Mouse (Mus musculus) stomach, embryonic 14.5 days (tissue): ENCODE measurements around the gene Gm42715. TPM values are rescaled to one million over a fixed set of nuclear protein-coding genes. Genes with fewer than 3 reads are reported as not detected.
A peak's percentile ranks its signal among the peaks of the same experiment; 100 is the strongest.

Source experiments
- ATAC-seq: fragments of 200-750 bp; cut with Nextera tagmentation; 2 replicates; pipeline ENCODE4 v1.8.0; 2017; ENCODE audit warnings: low read depth, moderate TSS enrichment; ENCODE audit not compliant: insufficient number of reproducible peaks, insufficient read depth, low FRiP score
- H3K27ac ChIP-seq: fragments of 300-500 bp; sonication (generic); 2 replicates; pipeline ENCODE4 v1.5.1; 2014; ENCODE audit warnings: mild to moderate bottlenecking, low read length, moderate library complexity, mixed read lengths
- H3K27me3 ChIP-seq: fragments of 300-500 bp; sonication (generic); 2 replicates; pipeline ENCODE4 v1.6.1; 2014; ENCODE audit warnings: low read length, control low read depth, mixed read lengths; ENCODE audit not compliant: control insufficient read depth, insufficient read depth
- H3K36me3 ChIP-seq: fragments of 300-500 bp; sonication (generic); 2 replicates; pipeline ENCODE4 v1.6.1; 2014; ENCODE audit warnings: mild to moderate bottlenecking, control low read depth, low read length, moderate library complexity, mixed read lengths; ENCODE audit not compliant: control insufficient read depth, insufficient read depth
- H3K4me1 ChIP-seq: fragments of 300-500 bp; sonication (generic); 2 replicates; pipeline ENCODE4 v1.6.1; 2014; ENCODE audit warnings: low read length, control low read depth, mixed read lengths; ENCODE audit not compliant: control insufficient read depth, insufficient read depth
- H3K4me2 ChIP-seq: fragments of 300-500 bp; sonication (generic); replicated peaks from 2 replicates; pipeline ENCODE4 v1.6.1; 2014; ENCODE audit warnings: low read depth, low read length, control low read depth
- H3K4me3 ChIP-seq: fragments of 300-500 bp; sonication (generic); 2 replicates; pipeline ENCODE4 v1.5.1; 2014; ENCODE audit warnings: low read depth, low read length, control low read depth
- H3K9ac ChIP-seq: fragments of 300-500 bp; sonication (generic); replicated peaks from 2 replicates; pipeline ENCODE4 v1.6.1; 2014; ENCODE audit warnings: low read depth, mild to moderate bottlenecking, control low read depth, low read length, moderate library complexity, mixed read lengths
- H3K9me3 ChIP-seq: fragments of 300-500 bp; sonication (generic); 2 replicates; pipeline ENCODE4 v1.6.1; 2016; ENCODE audit warnings: low read depth, low read length, control low read depth; ENCODE audit not compliant: control insufficient read depth
- WGBS: fragments of 180-500 bp; shearing (Covaris S2); extraction: QIAGEN DNeasy Blood & Tissue Kit; methylation state at CpG from one replicate; pipeline ENCODE4 v1.1.7; 2014; 5-methylcytosine and 5-hydroxymethylcytosine counted together
- polyA plus RNA-seq: library from polyadenylated mRNA; unstranded; fragments of >200 nt; fragmentation: Nextera tagmentation; extraction: Ambion mirVana; gene quantifications from 2 replicates; pipeline ENCODE4 v1.2.1, GENCODE M21; 2014

The Gm42715 gene
- polyA plus RNA-seq, result 20.8 and 22.1 TPM in 2 replicates

DNA sequence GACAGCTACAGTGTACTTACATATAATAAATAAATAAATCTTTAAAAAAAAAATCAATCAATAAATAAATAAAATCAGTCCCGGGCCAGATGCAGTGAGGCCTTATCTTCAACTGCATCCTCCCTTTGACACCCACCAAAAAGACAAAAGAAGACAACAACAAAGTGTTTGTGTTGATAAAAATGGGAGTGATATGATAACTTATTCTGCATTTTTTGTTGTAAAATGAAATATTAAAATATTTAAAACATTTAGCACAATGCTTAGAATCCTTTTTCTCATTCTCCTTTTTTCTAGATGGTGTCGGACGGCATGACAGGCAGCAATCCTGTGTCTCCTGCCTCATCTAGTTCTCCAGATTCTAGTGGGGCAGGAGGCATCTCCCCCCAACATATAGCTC lies at the start of gene Gm42715:
Gm42715 (plus strand) TSS at position 301 of the 400 bp plus-strand sequence.
- H3K36me3 ChIP-seq, result peaks cover 75% of the 10 kb centered on the region
- no peak for ATAC-seq

DNA sequence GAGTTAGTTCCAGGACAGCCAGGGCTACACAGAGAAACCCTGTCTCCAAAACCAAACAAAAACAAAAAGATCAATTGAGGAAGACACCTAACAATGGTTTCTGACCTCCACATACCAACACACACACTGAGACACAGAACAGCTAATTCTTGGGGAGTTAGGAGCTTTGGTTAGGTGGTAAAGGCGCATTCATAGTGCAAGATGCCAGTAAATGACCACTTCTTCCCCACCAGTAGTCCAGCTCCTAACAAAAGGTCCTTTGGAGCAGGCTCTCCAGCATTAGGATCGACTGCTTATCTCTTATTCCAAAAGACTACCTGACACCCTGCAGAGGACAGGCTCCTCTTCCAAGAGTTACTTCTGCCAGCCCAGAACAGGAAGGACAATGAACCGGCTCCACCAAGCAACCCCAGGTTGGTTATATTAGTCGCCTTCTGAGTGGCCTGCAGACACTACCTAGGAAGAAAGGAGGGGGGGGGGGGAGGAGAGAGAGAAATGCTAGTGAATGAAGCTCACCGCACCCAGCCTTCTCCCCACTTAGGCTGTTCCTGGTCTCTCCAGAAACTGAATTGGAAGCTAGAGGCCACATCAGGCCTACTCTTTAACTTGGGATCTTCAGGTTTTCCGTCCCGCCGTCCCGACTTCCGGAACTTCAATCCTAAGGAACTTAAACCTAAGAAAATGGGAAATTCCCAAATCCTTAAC lies 49.2 kb upstream of the Gm42715 start:
- peak overlapping the region; percentile 91 for H3K27ac ChIP-seq
- peaks cover 23% of the 10 kb centered on the region for H3K36me3 ChIP-seq
- WGBS, result 9% methylated on average over 10 of the region's 10 CpGs
- peaks cover 7% of the 10 kb centered on the region for H3K4me1 ChIP-seq
- H3K9ac ChIP-seq, result peak overlapping the region; percentile 77
- H3K4me3 ChIP-seq, result peak overlapping the region; percentile 68
- peak overlapping the region; percentile 75 for H3K4me2 ChIP-seq
- H3K27me3 ChIP-seq, result no peaks in the 10 kb centered on the region
- H3K9me3 ChIP-seq, result no peaks in the 10 kb centered on the region
- ATAC-seq, result no peak

More for the DNA sequence above, at the start of gene Gm42715:
- Histone ChIP-seq H3K4me2 (no peak within 1 kb of the TSS), H3K4me3 (no peak within 1 kb of the TSS), H3K9me3 (no peaks in the 10 kb centered on the region), H3K27me3 (no peaks in the 10 kb centered on the region), H3K27ac (no peak within 1 kb of the TSS), H3K9ac (no peak within 1 kb of the TSS), H3K4me1 (no peaks in the 10 kb centered on the region)
- 88% methylated on average over 3 of the region's 3 CpGs for WGBS

GRCm38 (mm10) chr7:127470743-127471645 lies 48.4 kb upstream of the Gm42715 start:
- H3K4me1 ChIP-seq, result peaks cover 7% of the 10 kb centered on the region
- WGBS, result under 1% methylated on average over 46 of the region's 46 CpGs
- ATAC-seq, result peak; percentile 90

DNA sequence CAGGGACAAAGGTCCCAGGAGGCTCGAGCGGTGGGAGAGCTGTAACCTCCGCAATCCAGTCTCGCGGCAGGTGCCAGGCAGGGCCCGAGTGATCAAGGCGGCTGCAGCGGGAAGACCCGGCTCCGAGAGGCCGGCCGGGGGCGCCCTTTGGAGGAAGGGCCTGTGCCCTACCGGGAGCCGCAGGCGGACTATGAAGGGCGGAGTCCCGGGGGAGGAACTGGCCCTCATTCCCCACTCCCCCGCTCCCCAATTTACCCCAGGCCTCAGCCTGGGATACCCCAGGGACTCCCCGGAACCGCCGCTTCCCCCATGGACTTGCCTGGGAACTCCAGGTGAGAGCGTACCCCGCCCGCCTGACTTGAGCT lies 47.8 kb upstream of the Gm42715 start:
- H3K4me3 ChIP-seq, result peak overlapping the region; percentile 68
- no peaks in the 10 kb centered on the region for H3K27me3 ChIP-seq
- peak overlapping the region; percentile 75 for H3K4me2 ChIP-seq
- no peak for ATAC-seq
- peaks cover 33% of the 10 kb centered on the region for H3K36me3 ChIP-seq
- under 1% methylated on average over 25 of the region's 25 CpGs for WGBS
- H3K4me1 ChIP-seq, result peaks cover 7% of the 10 kb centered on the region
- no peaks in the 10 kb centered on the region for H3K9me3 ChIP-seq
- H3K27ac ChIP-seq, result peak overlapping the region; percentile 91
- H3K9ac ChIP-seq, result peak overlapping the region; percentile 77

More at GRCm38 (mm10) chr7:127470743-127471645, 48.4 kb upstream of the Gm42715 start:
- H3K36me3 ChIP-seq, result peaks cover 31% of the 10 kb centered on the region
- peak overlapping the region; percentile 68 for H3K4me3 ChIP-seq
- H3K27ac ChIP-seq, result peak overlapping the region; percentile 91
- no peaks in the 10 kb centered on the region for H3K9me3 ChIP-seq
- no peaks in the 10 kb centered on the region for H3K27me3 ChIP-seq
- peak overlapping the region; percentile 77 for H3K9ac ChIP-seq
- peak overlapping the region; percentile 75 for H3K4me2 ChIP-seq

DNA sequence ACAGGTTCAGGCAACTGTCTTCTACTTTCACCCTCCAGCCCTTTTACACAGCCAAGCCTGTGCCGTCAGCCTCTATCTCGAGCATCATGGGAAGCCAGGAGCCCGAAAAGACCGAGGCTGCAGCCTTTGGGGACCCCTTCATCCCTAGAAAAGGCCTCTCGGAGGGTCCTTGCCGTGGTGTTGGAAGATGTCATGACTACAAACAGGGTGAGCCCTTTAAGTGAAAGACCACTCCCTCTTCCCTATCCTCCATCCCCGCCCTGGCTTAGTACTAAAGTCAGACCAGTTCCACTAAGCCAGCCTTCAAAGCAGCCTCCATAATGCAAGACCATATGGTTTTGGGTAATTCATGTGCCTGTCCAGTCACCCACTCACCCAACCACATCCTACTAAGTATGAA lies 47.3 kb upstream of the Gm42715 start:
- peak overlapping the region; percentile 91 for H3K27ac ChIP-seq
- H3K4me3 ChIP-seq, result peak overlapping the region; percentile 68
- no peaks in the 10 kb centered on the region for H3K27me3 ChIP-seq
- peak overlapping the region; percentile 75 for H3K4me2 ChIP-seq
- H3K36me3 ChIP-seq, result peaks cover 32% of the 10 kb centered on the region
- peaks cover 11% of the 10 kb centered on the region for H3K4me1 ChIP-seq
- peak overlapping the region; percentile 77 for H3K9ac ChIP-seq
- ATAC-seq, result no peak
- WGBS, result 0% methylated on average over 7 of the region's 7 CpGs
- no peaks in the 10 kb centered on the region for H3K9me3 ChIP-seq

GRCm38 (mm10) chr7:127473705-127474104 lies 45.7 kb upstream of the Gm42715 start:
- no peak for ATAC-seq
- peaks cover 29% of the 10 kb centered on the region for H3K36me3 ChIP-seq
- no peaks in the 10 kb centered on the region for H3K9me3 ChIP-seq
- no peak overlapping the region for H3K27ac ChIP-seq
- H3K4me3 ChIP-seq, result no peak overlapping the region
- peaks cover 13% of the 10 kb centered on the region for H3K4me1 ChIP-seq
- no peak overlapping the region for H3K9ac ChIP-seq
- 79% methylated on average over 5 of the region's 5 CpGs for WGBS
- no peaks in the 10 kb centered on the region for H3K27me3 ChIP-seq
- no peak overlapping the region for H3K4me2 ChIP-seq

DNA sequence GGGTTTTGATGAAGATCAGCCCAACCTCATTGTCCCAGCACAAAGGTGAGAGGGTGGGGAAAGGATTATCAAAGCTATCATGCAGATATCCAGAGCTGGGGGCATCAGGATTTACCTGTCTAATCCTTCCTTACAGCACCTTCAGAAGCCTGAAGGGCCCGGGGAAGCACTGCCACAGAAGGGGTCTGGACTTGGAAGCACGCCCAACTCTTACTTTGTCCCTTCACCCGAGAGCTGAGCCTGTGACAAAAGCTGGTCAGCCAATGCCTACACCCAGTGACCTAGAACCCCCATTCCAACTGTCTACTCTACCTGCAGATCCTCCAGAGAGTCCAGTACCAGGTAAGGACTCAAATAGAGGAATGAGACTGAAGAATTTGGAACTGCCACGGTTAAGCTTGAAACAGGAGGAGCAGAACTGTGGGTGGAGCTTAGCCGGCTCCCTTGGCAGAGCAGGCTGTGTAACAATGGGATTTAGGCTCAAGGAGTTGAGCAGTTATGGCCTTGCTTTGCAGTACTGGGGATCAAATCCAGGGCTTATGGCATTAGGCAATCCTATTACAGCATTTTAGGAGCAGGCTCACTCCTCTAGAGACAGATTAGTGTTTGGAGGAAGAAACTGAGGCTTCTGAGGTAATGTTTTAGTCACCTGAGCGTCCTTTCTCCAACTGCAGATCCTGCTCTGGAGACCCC lies 44.9 kb upstream of the Gm42715 start:
- Histone ChIP-seq H3K9ac (no peak overlapping the region), H3K9me3 (no peaks in the 10 kb centered on the region), H3K4me2 (no peak overlapping the region), H3K27me3 (no peaks in the 10 kb centered on the region), H3K4me1 (peaks cover 13% of the 10 kb centered on the region), H3K4me3 (no peak overlapping the region), H3K27ac (no peak overlapping the region), H3K36me3 (peaks cover 29% of the 10 kb centered on the region)
- no peak for ATAC-seq
- 81% methylated on average over 6 of the region's 6 CpGs for WGBS

DNA sequence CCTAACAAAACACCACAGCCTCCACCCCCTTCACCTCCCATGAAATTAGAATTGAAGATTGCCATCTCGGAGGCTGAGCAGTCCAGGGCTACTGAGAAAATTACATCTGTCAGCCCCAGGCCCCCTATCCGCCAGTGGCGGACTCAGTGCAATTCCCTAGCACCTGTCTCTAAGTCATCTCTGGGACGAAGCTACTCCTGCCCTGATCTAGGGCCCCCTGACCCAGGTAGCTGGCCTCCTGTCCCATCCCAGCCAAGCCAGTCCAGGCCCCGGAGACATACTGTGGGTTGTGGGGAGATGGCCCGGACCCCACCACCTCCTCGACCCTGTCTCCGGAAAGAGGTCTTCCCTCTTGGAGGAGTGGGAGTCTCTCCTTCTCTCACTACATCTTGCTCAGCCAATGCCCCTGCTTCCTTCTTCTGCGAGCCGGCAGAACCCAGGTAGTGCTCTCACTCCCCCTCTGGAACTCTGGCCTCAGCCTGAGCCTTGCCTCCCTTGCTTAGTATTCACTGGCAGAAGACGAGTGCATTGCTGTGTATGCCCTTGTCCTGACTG lies 44.1 kb upstream of the Gm42715 start:
- ATAC-seq, result no peak
- no peaks in the 10 kb centered on the region for H3K27me3 ChIP-seq
- no peak overlapping the region for H3K4me2 ChIP-seq
- H3K36me3 ChIP-seq, result peaks cover 29% of the 10 kb centered on the region
- H3K9ac ChIP-seq, result no peak overlapping the region
- H3K27ac ChIP-seq, result no peak overlapping the region
- no peak overlapping the region for H3K4me3 ChIP-seq
- H3K9me3 ChIP-seq, result no peaks in the 10 kb centered on the region
- WGBS, result 91% methylated on average over 11 of the region's 11 CpGs
- peaks cover 20% of the 10 kb centered on the region for H3K4me1 ChIP-seq
